Mouse (Mus musculus): ENCODE results near the gene Ugt1a9.

DNA sequence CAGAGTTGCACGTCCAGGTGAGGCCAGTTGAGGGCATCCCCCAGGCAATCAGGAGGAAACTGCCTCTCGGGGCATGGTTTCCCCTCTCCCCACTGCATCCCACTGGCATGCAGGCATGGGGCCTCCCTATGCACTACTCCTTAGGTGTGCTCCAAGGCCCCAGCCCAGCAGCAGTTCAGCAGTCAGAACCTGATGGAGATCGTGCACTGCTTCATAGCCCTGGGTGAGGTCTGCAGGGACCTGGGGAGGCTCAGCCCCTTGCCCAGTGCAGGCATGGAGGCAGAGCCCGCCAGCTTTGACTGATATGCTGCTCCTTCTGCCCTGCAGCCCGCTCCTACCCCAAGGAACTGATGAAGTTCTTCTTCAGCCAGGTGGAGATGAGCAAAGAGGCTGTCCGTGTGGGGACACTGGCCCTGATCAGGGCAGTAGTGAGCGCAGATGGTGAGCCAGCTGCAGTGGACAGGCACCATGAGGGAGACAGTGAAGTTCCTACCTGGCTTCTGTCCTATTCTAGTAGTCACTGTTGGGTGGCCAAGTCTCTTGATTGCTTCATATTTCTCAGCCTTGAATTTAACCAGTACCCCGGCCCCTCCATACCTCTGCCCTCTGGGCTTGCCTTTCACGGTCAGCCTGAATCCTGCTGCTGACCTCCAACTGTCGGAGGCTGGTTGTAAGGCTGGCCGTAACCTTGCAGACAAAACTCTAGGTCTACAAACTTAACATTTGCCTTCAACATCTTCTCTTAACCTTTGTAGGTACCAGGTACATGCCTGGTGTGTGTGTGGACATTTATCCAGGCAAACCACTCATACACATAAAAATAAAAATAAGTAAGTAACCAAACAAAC lies 164.7 kb downstream of the Ugt1a9 start:
- no peak for TF ChIP-seq CTCF (IDR thresholded peaks at IDR 0.05; ENCODE audit: borderline replicate concordance, extremely low read depth, insufficient read depth, insufficient read length)
- no peak for TF ChIP-seq POLR2A (IDR thresholded peaks at IDR 0.05; ENCODE audit: borderline replicate concordance, extremely low read depth, insufficient read depth, insufficient read length, poor library complexity, severe bottlenecking)

All from brain, embryonic 14.5 days (tissue).